Mouse (Mus musculus): ENCODE data around the gene Shprh. TPM values are rescaled to one million over a fixed set of nuclear protein-coding genes. Genes with fewer than 3 reads are reported as not detected.

Gene Shprh
- 18.6 and 19.1 TPM in 2 replicates for polyA plus RNA-seq (2016; fragmentation: Nextera tagmentation; extraction: Ambion mirVana)

GRCm38 (mm10) chr10:11148884-11149741 lies at the start of gene Shprh:
Gene Shprh (plus strand): TSS chr10:11149427.
- Histone ChIP-seq H3K9me3 (no peaks in the 10 kb centered on the region), H3K4me3 (peak within 1 kb of the TSS; percentile 75), H3K27ac (replicated peaks) (peak within 1 kb of the TSS; percentile 90), H3K27me3 (replicated peaks; ENCODE audit: low read depth, poor library complexity, severe bottlenecking) (no peaks in the 10 kb centered on the region), H3K4me1 (peaks cover 11% of the 10 kb centered on the region), H3K36me3 (replicated peaks) (peaks cover 22% of the 10 kb centered on the region)
- peak; percentile 98 for DNase-seq (ENCODE audit: low spot score)
- 2% methylated on average over 60 of the region's 60 CpGs for WGBS

DNA sequence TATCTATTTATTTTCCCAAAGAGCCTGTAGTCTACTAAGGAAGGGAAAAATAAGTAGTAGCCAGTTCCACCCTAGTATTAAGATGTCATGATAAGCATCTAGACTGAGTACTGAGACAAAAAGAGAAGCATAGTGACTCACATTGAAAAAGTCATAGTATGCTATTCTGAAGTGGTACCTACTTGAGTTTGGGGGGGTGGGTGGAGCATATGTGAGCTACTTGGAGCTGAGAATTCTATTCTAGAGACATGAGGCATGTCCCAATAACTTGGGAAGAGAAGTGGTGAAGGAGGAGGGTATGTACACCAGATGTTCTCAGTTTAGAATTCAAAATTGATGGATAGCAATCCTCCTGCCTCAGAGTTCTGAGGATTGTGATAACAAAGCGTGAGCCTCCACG lies 27.4 kb upstream of the Shprh start:
- Histone ChIP-seq H3K4me1 (no peaks in the 10 kb centered on the region), H3K36me3 (replicated peaks) (no peaks in the 10 kb centered on the region), H3K4me3 (no peak overlapping the region), H3K27ac (replicated peaks) (no peak overlapping the region), H3K9me3 (no peaks in the 10 kb centered on the region), H3K27me3 (replicated peaks; ENCODE audit: low read depth, poor library complexity, severe bottlenecking) (no peaks in the 10 kb centered on the region)
- WGBS, result 87% methylated on average over 2 of the region's 2 CpGs
- no peak for DNase-seq (ENCODE audit: low spot score)

GRCm38 (mm10) chr10:11145580-11145979 lies 3.6 kb upstream of the Shprh start:
- Histone ChIP-seq H3K36me3 (replicated peaks) (no peaks in the 10 kb centered on the region), H3K4me3 (no peak overlapping the region), H3K27me3 (replicated peaks; ENCODE audit: low read depth, poor library complexity, severe bottlenecking) (no peaks in the 10 kb centered on the region), H3K4me1 (peaks cover 7% of the 10 kb centered on the region), H3K27ac (replicated peaks) (no peak overlapping the region), H3K9me3 (no peaks in the 10 kb centered on the region)
- DNase-seq (ENCODE audit: low spot score), result no peak

DNA sequence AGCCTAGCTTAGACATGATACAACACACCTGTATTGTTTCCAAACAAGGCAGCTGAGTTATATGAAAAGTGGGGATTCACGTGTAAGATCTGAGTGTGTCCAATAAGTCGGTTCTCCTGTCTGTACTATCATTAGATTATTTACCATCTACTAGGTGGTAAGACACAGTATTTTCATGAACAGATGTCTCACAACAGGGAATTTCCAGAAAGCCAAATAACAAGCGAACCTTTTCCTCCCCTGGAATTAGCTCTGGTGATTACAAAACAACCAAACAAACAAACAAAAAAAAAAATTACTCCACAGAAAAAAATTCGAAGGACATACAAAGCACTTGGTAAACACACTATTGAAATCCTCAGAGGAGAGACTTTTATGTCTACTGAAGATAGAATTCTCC lies 781 bp upstream of the Shprh start:
- Histone ChIP-seq H3K27me3 (replicated peaks; ENCODE audit: low read depth, poor library complexity, severe bottlenecking) (no peaks in the 10 kb centered on the region), H3K9me3 (no peaks in the 10 kb centered on the region), H3K27ac (replicated peaks) (no peak overlapping the region), H3K36me3 (replicated peaks) (peaks cover 21% of the 10 kb centered on the region), H3K4me3 (0 out of 2 replicates have a peak overlapping the region, but pooled peaks have one; percentile 75), H3K4me1 (peaks cover 11% of the 10 kb centered on the region)
- no peak for DNase-seq (ENCODE audit: low spot score)
- 91% methylated on average over 4 of the region's 4 CpGs for WGBS

DNA sequence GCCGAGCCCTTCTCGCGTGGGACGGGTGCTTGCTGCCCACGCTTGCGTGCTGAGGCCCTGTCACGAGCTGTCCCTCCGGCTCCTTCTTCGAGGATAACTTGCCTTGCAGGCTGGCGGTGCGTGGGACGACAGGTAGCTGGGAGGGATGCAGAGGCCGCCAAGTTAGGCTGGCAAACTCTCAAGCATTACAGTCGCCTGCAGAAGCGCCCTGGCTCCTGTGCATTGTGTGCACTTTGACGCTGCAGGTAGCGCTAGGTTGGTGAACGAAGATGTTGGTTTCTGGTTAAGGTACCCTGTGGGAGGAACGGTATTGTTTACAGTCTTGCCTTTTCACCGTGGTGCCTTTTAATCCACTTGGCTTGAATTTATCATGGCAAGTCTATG lies 507 bp downstream of the Shprh start:
- Histone ChIP-seq H3K27me3 (replicated peaks; ENCODE audit: low read depth, poor library complexity, severe bottlenecking) (no peaks in the 10 kb centered on the region), H3K27ac (replicated peaks) (peak overlapping the region; percentile 90), H3K9me3 (no peaks in the 10 kb centered on the region), H3K4me3 (peak overlapping the region; percentile 75), H3K4me1 (peaks cover 11% of the 10 kb centered on the region), H3K36me3 (replicated peaks) (peaks cover 24% of the 10 kb centered on the region)
- DNase-seq (ENCODE audit: low spot score), result no peak
- WGBS, result 2% methylated on average over 20 of the region's 20 CpGs

GRCm38 (mm10) chr10:11151644-11152043 lies 2.4 kb downstream of the Shprh start:
- Histone ChIP-seq H3K9me3 (no peaks in the 10 kb centered on the region), H3K4me1 (peaks cover 11% of the 10 kb centered on the region), H3K4me3 (no peak overlapping the region), H3K27ac (replicated peaks) (no peak overlapping the region), H3K36me3 (replicated peaks) (peaks cover 41% of the 10 kb centered on the region), H3K27me3 (replicated peaks; ENCODE audit: low read depth, poor library complexity, severe bottlenecking) (no peaks in the 10 kb centered on the region)
- 94% methylated on average over 14 of the region's 14 CpGs for WGBS
- no peak for DNase-seq (ENCODE audit: low spot score)

- 91% methylated on average over 9 of the region's 9 CpGs for WGBS
- Histone ChIP-seq H3K4me1 (no peaks in the 10 kb centered on the region), H3K36me3 (replicated peaks) (peaks cover 87% of the 10 kb centered on the region), H3K9me3 (no peaks in the 10 kb centered on the region), H3K27ac (replicated peaks) (no peak overlapping the region), H3K27me3 (replicated peaks; ENCODE audit: low read depth, poor library complexity, severe bottlenecking) (no peaks in the 10 kb centered on the region), H3K4me3 (no peak overlapping the region)
- no peak for DNase-seq (ENCODE audit: low spot score)
These were observed 7.8 kb downstream of the Shprh start for GRCm38 (mm10) chr10:11157039-11157438.

DNA sequence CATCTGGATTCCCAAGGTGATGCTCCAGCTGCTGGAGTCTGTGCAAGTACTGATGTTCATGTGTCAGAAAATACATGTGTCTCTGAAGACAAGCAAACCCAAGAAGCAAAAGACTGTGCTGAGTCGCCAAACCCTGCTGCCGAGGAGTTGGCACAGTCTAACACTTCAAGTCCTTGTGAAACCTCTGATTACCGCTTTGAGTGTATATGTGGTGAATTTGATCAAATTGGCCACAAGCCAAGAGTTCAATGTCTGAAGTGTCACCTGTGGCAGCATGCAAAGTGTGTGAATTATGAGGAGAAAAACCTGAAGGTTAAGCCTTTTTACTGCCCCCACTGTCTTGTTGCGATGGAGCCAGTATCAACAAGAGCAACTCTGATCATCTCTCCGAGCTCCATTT lies 15.3 kb downstream of the Shprh start:
- WGBS, result 92% methylated on average over 5 of the region's 5 CpGs
- DNase-seq (ENCODE audit: low spot score), result no peak
- Histone ChIP-seq H3K4me3 (no peak overlapping the region), H3K27ac (replicated peaks) (no peak overlapping the region), H3K36me3 (replicated peaks) (peaks cover 97% of the 10 kb centered on the region), H3K27me3 (replicated peaks; ENCODE audit: low read depth, poor library complexity, severe bottlenecking) (no peaks in the 10 kb centered on the region), H3K4me1 (no peaks in the 10 kb centered on the region), H3K9me3 (no peaks in the 10 kb centered on the region)

- Histone ChIP-seq H3K9me3 (no peaks in the 10 kb centered on the region), H3K27me3 (replicated peaks; ENCODE audit: low read depth, poor library complexity, severe bottlenecking) (no peaks in the 10 kb centered on the region), H3K4me1 (no peaks in the 10 kb centered on the region), H3K36me3 (replicated peaks) (peaks cover 98% of the 10 kb centered on the region), H3K4me3 (no peak overlapping the region), H3K27ac (replicated peaks) (no peak overlapping the region)
- no peak for DNase-seq (ENCODE audit: low spot score)
- WGBS, result 92% methylated on average over 5 of the region's 5 CpGs
These were observed 21.0 kb downstream of the Shprh start for GRCm38 (mm10) chr10:11170252-11170651.

- no peak for DNase-seq (ENCODE audit: low spot score)
- no peaks in the 10 kb centered on the region for H3K4me1 ChIP-seq
- no peaks in the 10 kb centered on the region for H3K27me3 ChIP-seq (replicated peaks; ENCODE audit: low read depth, poor library complexity, severe bottlenecking)
- 93% methylated on average over 4 of the region's 4 CpGs for WGBS
- H3K9me3 ChIP-seq, result no peaks in the 10 kb centered on the region
- no peak overlapping the region for H3K27ac ChIP-seq (replicated peaks)
- H3K36me3 ChIP-seq (replicated peaks), result peaks cover 91% of the 10 kb centered on the region
- no peak overlapping the region for H3K4me3 ChIP-seq
These were observed 22.4 kb downstream of the Shprh start for GRCm38 (mm10) chr10:11171615-11172014.

GRCm38 (mm10) chr10:11172519-11172918 lies 23.3 kb downstream of the Shprh start:
- Histone ChIP-seq H3K36me3 (replicated peaks) (peaks cover 90% of the 10 kb centered on the region), H3K27me3 (replicated peaks; ENCODE audit: low read depth, poor library complexity, severe bottlenecking) (no peaks in the 10 kb centered on the region), H3K4me1 (no peaks in the 10 kb centered on the region), H3K9me3 (no peaks in the 10 kb centered on the region), H3K27ac (replicated peaks) (no peak overlapping the region), H3K4me3 (no peak overlapping the region)
- no peak for DNase-seq (ENCODE audit: low spot score)

- Histone ChIP-seq H3K4me3 (no peak overlapping the region), H3K36me3 (replicated peaks) (peaks cover 85% of the 10 kb centered on the region), H3K9me3 (no peaks in the 10 kb centered on the region), H3K27me3 (replicated peaks; ENCODE audit: low read depth, poor library complexity, severe bottlenecking) (no peaks in the 10 kb centered on the region), H3K4me1 (no peaks in the 10 kb centered on the region), H3K27ac (replicated peaks) (no peak overlapping the region)
- 94% methylated on average over 8 of the region's 8 CpGs for WGBS
- DNase-seq (ENCODE audit: low spot score), result no peak
These were observed 26.7 kb downstream of the Shprh start for GRCm38 (mm10) chr10:11175801-11176482.

DNA sequence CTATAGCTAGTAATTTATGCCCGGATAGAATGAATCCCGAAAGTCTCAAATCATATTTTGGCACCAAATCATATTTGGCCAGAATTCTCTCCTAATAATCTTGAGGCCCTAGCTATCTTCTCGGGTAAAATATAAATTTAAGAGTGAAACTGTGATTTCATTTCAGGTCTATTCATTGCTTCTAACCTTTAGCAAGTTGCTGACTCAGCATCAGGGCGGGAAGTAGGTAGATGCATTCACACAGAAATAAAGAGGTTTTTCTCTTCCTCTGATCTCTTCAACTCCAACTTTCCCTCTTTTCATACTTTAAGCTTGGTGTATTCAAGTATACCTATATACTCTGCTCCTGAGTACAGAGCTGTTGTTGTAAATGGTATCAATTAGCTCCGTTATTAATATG lies 30.9 kb downstream of the Shprh start:
- 94% methylated on average over 5 of the region's 5 CpGs for WGBS
- no peak overlapping the region for H3K4me3 ChIP-seq
- no peak overlapping the region for H3K27ac ChIP-seq (replicated peaks)
- H3K4me1 ChIP-seq, result no peaks in the 10 kb centered on the region
- H3K27me3 ChIP-seq (replicated peaks; ENCODE audit: low read depth, poor library complexity, severe bottlenecking), result no peaks in the 10 kb centered on the region
- no peaks in the 10 kb centered on the region for H3K9me3 ChIP-seq
- no peak for DNase-seq (ENCODE audit: low spot score)
- peaks cover 84% of the 10 kb centered on the region for H3K36me3 ChIP-seq (replicated peaks)
